Mouse (Mus musculus): Measurements from ENCODE around the gene Prss36. TPM values are rescaled to one million over a fixed set of nuclear protein-coding genes. Genes with fewer than 3 reads are reported as not detected.
A peak's percentile ranks its signal among the peaks of the same experiment; 100 is the strongest.

The Prss36 gene
- total and polyA plus RNA-seq, 3 experiments = 1.7 to 5.1 TPM; not detected in 1

GRCm38 (mm10) chr7:127922451-127923275, 23.9 kb downstream of the Prss36 start:
- H3K27ac ChIP-seq (ENCODE audit: control insufficient read depth, low read depth, low read length) = peak overlapping the region; percentile 52
- TF ChIP-seq JUND (IDR thresholded peaks at IDR 0.05; ENCODE audit: low read depth, low read length) (no peak), SMC3 (IDR thresholded peaks at IDR 0.05; ENCODE audit: low read depth, low read length) (no peak), E2F4 (IDR thresholded peaks at IDR 0.05; ENCODE audit: borderline replicate concordance, low read depth, low read length) (no peak), HCFC1 (IDR thresholded peaks at IDR 0.05; ENCODE audit: low read depth, low read length) (no peak), MXI1 (IDR thresholded peaks at IDR 0.05; ENCODE audit: low read depth, low read length) (no peak), MAZ (IDR thresholded peaks at IDR 0.05; ENCODE audit: low read depth, low read length) (no peak), ZMIZ1 (IDR thresholded peaks at IDR 0.05; ENCODE audit: low read depth, low read length) (no peak), KAT2A (conservative IDR thresholded peaks at IDR 0.05; ENCODE audit: low read depth, low read length) (no peak), USF1 (IDR thresholded peaks at IDR 0.05; ENCODE audit: low read depth, low read length) (no peak), ELF1 (IDR thresholded peaks at IDR 0.05; ENCODE audit: low read depth, low read length) (no peak), USF2 (IDR thresholded peaks at IDR 0.05; ENCODE audit: borderline replicate concordance in 1 of 2, insufficient read depth in 1 of 2, low read depth in 1 of 2, low read length in 2 of 2) (no peak), NRF1 (IDR thresholded peaks at IDR 0.05; ENCODE audit: insufficient read depth, low read depth, low read length, poor library complexity, severe bottlenecking) (no peak), MYB (IDR thresholded peaks at IDR 0.05; ENCODE audit: low read depth, low read length) (no peak), MAFK (IDR thresholded peaks at IDR 0.05; ENCODE audit: borderline replicate concordance, low read depth, low read length) (no peak), SIN3A (IDR thresholded peaks at IDR 0.05; ENCODE audit: low read length) (no peak)
- H3K79me2 ChIP-seq (ENCODE audit: control insufficient read depth, insufficient read depth, low read length, poor library complexity) = no peaks in the 10 kb centered on the region
- DNase-seq (ENCODE audit: low read depth, low spot score) = peak; percentile 68
- H3K4me3 ChIP-seq (ENCODE audit: control insufficient read depth in 1 of 2, insufficient read depth in 1 of 2, low read depth in 2 of 2, low read length in 2 of 2) = no peak overlapping the region
- no peaks in the 10 kb centered on the region for H3K27me3 ChIP-seq (ENCODE audit: control insufficient read depth in 1 of 2, insufficient read depth in 2 of 2, low read length in 2 of 2)
- H3K36me3 ChIP-seq (ENCODE audit: control insufficient read depth in 1 of 2, insufficient read depth in 2 of 2, low read length in 2 of 2) = peaks cover 2 to 13% of the 10 kb centered on the region in 2 experiments
- peaks cover 0 to 11% of the 10 kb centered on the region in 2 experiments; a peak in 2 of 4 replicates for H3K4me1 ChIP-seq (ENCODE audit: control insufficient read depth in 1 of 2, insufficient read depth in 2 of 2, low read length in 2 of 2)
- no peak overlapping the region for H3K9ac ChIP-seq (ENCODE audit: control insufficient read depth, low read depth, low read length, poor library complexity, severe bottlenecking)
- no peaks in the 10 kb centered on the region for H3K9me3 ChIP-seq (replicated peaks; ENCODE audit: insufficient read depth, low read length)

GRCm38 (mm10) chr7:127921516-127921915, 25.0 kb downstream of the Prss36 start:
- H3K36me3 ChIP-seq (ENCODE audit: control insufficient read depth in 1 of 2, insufficient read depth in 2 of 2, low read length in 2 of 2) = peaks cover 2 to 13% of the 10 kb centered on the region in 2 experiments
- H3K4me3 ChIP-seq (ENCODE audit: control insufficient read depth in 1 of 2, insufficient read depth in 1 of 2, low read depth in 2 of 2, low read length in 2 of 2) = no peak overlapping the region
- no peaks in the 10 kb centered on the region for H3K9me3 ChIP-seq (replicated peaks; ENCODE audit: insufficient read depth, low read length)
- H3K9ac ChIP-seq (ENCODE audit: control insufficient read depth, low read depth, low read length, poor library complexity, severe bottlenecking) = no peak overlapping the region
- no peaks in the 10 kb centered on the region for H3K79me2 ChIP-seq (ENCODE audit: control insufficient read depth, insufficient read depth, low read length, poor library complexity)
- H3K4me1 ChIP-seq (ENCODE audit: control insufficient read depth in 1 of 2, insufficient read depth in 2 of 2, low read length in 2 of 2) = peaks cover 0 to 11% of the 10 kb centered on the region in 2 experiments; a peak in 2 of 4 replicates
- TF ChIP-seq USF2 (IDR thresholded peaks at IDR 0.05; ENCODE audit: borderline replicate concordance in 1 of 2, insufficient read depth in 1 of 2, low read depth in 1 of 2, low read length in 2 of 2) (no peak), RAD21 (IDR thresholded peaks at IDR 0.05; ENCODE audit: low read depth, low read length) (peak; percentile 12), CTCF (IDR thresholded peaks at IDR 0.05 in 2 of 3, conservative IDR thresholded peaks at IDR 0.05 in 1 of 3; ENCODE audit: control insufficient read depth in 1 of 3, insufficient read depth in 1 of 3, low read depth in 2 of 3, low read length in 3 of 3, poor library complexity in 1 of 3, severe bottlenecking in 1 of 3) (peak; percentile 53 to 71 (median 62)), SMC3 (IDR thresholded peaks at IDR 0.05; ENCODE audit: low read depth, low read length) (peak; percentile 38), ZMIZ1 (IDR thresholded peaks at IDR 0.05; ENCODE audit: low read depth, low read length) (no peak)
- no peaks in the 10 kb centered on the region for H3K27me3 ChIP-seq (ENCODE audit: control insufficient read depth in 1 of 2, insufficient read depth in 2 of 2, low read length in 2 of 2)
- no peak overlapping the region for H3K27ac ChIP-seq (ENCODE audit: control insufficient read depth, low read depth, low read length)
- DNase-seq (ENCODE audit: low read depth, low spot score) = peak; percentile 59

Data from MEL (cell line).